Mouse (Mus musculus): Measurements from ENCODE around the gene Magi2.

DNA sequence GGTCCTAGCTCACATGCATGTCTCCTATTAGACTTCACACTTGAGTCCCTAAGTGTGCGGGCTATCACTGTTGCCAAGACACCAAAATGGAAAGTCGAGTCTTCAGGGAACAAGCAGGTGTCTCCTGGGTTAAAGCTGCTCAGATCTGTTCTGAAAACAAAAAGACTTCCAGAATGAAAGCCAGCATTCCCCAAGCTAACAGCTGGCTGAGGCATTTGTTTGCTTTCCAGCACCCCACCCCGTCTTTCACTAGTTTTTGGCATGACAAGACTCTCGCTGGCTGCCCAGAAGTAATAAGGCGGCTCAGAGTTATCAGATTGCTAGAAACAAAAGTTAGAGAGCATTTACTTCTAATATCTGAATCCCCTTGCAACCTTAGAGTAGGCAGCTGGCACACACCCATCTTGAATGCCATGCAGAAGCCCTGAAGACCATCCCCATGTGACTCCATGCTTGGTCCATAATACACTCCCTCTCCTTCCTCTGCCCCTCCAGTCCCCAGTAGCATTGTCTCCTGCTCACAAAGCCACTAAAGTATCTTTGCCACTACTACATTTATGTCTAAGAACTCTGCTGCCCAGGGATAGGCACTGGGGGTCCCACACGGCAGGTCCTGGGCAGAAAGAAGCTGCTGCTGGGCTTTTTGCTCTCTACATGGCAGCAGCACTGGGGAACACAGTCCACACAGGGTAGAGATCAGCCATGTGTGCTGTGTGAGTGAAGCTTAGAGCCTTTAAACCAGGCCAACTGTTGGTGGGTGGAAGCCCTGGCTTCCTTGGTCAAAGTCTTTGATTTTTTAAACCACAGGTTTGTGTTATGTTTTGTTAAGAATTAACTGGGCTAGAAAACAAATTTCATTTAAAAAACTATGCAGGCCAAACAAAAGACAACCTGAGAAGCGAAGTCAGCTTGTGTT, 1394.0 kb downstream of the Magi2 start:
- TF ChIP-seq CTCF (IDR thresholded peaks at IDR 0.05; ENCODE audit: control insufficient read depth, insufficient read depth, insufficient read length) (no peak), MAX (IDR thresholded peaks at IDR 0.05) (no peak), CEBPB (IDR thresholded peaks at IDR 0.05; ENCODE audit: low read depth) (no peak), USF1 (IDR thresholded peaks at IDR 0.05; ENCODE audit: low read depth) (no peak), MYOG (IDR thresholded peaks at IDR 0.05; ENCODE audit: control insufficient read depth, extremely low read depth, insufficient read length) (no peak), FOSL1 (IDR thresholded peaks at IDR 0.05; ENCODE audit: insufficient read depth, low read length, poor library complexity, severe bottlenecking) (no peak), MYOD1 (IDR thresholded peaks at IDR 0.05; ENCODE audit: control insufficient read depth, insufficient read length, low read depth) (no peak)

Measured in C2C12 (cell line).